Mouse (Mus musculus): ENCODE results near the gene Ftl1.
"Not testable (repeated sequence)": the region's sequence is repeated elsewhere in the genome, so short reads cannot be mapped to it uniquely, and the experiment has no call there.

- not testable (repeated sequence) for TF ChIP-seq CTCF (IDR thresholded peaks at IDR 0.05; ENCODE audit: borderline replicate concordance, control insufficient read depth, extremely low read depth, insufficient read depth, low read length, poor library complexity); POLR2A (IDR thresholded peaks at IDR 0.05; ENCODE audit: control insufficient read depth, extremely low read depth, insufficient read depth, low read length, poor library complexity)
These were observed 3.2 kb upstream of the Ftl1 start for GRCm38 (mm10) chr7:45462868-45463267.
